Mouse (Mus musculus) gastrocnemius, postnatal 14 days (tissue): ENCODE results near the gene Ssc4d. TPM values are rescaled to one million over a fixed set of nuclear protein-coding genes. Genes with fewer than 3 reads are reported as not detected.

Experiments
- DNase-seq: peaks from one replicate; pipeline ENCODE4 v3.0.0; 2021; ENCODE audit warnings: mixed read lengths
- intact Hi-C: fragments of 180-260 bp; cut with DNase I; formaldehyde crosslinking; loops from one replicate; pipeline ENCODE4 v1.15.1; 2025; ENCODE audit warnings: low total_unique reads
- total RNA-seq, 2 experiments: library from RNA; stranded (reverse); gene quantifications; 2 replicates each; pipeline ENCODE4 v1.2.3; 2021

Ssc4d gene
- total RNA-seq, 2 experiments from 2014 or later = 0.73 to 1.6 TPM

DNA sequence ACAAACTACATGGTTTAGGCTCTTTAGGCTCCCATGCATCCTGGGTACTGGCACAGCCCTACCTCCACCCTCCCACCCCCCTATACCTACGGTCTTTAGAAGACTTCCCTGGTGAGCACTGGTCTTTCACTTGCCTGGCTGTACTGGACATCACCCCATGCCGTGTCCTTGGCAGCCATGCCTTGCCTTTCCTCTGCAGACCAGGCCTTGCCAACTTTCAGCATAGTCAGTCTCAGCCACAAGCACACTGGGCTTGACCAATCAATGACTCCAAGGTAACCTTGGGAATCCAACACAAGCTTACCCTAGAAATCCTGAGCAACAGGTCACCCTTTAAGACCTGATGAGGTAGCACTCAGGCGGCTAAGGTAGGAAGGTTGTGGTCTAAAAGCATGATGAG lies 57.7 kb downstream of the Ssc4d start:
- no peak for DNase-seq
- intact Hi-C loops = no loop called here

DNA sequence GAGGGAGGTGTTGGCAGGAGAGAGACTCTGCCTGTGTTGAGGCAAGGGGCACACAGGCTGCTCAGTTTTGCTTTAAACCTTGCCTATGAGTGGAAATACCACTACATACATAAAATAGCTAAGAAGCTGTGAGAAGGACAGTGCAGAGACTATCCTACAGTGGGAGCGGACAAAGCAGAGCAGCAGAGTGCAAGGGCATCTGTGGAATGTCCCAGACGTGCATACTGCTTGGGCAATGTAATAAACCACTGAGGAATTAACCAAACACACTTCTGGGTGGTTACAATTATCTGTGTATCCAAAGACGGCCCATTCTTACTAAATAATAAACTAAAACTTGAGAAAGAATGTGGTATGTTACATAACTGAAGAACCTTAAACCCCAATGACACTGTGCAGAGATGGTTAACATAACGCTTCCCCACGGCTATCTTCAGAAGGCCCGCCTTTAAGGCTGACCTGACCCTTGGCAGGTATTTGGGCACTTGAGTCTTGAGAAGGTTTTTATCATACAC lies 58.2 kb downstream of the Ssc4d start:
- no peak for DNase-seq
- intact Hi-C loops = no loop called here

DNA sequence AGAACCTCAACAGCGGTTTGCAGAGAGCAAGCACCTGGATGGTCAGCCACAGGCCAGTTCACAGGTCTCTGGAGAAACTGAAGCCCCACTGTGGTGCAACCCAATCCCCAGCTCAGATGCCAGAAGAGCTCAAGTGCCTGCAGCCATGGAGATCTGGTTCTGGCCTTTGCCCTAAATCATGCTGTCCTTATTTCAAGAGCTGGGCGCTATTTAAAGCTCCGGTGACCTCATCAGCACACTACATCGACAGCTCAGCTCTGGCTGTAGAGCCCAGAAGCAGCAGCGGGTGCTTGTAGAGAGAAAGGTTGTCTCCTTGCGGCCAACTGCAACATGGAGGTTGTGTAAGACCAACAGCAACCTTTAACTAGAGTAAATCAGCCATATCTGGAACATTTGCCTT lies 60.2 kb downstream of the Ssc4d start:
- intact Hi-C loops = no loop called here
- DNase-seq = peak; percentile 63

DNA sequence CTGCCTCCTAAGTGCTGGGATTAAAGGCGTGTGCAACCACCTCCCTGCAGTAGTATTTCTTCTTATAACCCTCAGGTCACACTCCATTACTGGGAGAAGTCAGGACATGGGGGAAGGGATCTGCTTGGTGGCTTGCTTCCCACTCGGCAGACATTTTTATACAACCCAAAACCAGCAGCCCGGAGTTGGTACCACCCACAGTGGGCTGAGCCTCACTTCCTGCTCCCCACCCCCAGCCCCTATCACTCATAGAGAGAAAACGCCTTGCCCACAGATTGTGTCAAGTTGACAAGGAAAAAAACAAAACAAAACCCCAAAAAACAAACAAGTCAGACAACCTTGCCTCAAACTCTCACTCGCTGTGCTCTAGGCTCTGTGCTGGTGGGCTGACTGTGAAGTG lies 61.1 kb downstream of the Ssc4d start:
- intact Hi-C loops = no loop called here
- no peak for DNase-seq

DNA sequence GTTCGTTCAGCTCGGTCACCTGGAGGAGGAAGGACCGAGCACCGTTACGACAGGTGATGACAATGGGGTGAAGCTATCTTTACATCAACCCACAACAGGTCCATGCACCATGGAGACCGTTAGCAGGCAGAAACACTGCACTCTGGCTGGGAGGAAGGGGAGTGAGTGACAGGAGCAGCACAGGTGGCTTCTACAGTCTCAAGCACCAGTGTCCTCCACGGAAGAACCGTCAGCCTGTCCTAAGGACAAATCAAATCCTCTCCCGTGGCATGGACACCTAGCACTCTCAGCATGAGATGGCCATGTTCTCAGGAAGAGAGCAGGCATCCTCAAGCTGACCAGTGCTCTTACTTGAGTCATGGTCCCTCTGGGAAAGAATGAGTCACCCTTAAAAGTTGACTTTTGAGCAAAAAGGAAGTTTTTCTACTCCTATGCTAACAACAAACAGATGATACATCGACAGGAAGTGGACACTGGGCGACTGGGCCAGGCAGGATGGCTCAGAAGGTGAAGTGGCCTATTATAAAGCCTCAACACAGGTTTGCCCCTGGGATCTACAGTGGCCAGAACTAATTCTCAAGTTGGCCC lies 62.6 kb downstream of the Ssc4d start:
- intact Hi-C loops = no loop called here
- DNase-seq = no peak

DNA sequence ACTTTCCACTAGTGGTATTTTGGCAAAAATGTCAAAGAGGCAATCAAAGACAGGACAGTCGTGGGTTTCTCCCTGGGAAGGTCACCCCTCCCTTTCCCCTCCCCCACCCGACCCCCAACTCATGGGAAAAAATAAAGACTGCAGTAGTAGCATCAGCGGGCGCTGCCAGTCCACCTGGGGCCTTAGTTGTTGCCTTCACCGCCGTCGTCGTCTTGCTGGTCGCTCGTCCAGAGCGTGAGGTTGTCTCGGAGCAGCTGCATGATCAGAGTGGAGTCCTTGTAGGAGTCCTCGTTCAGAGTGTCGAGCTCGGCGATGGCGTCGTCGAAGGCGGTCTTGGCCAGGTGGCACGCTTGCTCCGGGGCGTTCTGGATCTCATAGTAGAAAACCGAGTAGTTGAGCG lies 63.5 kb downstream of the Ssc4d start:
- DNase-seq = no peak
- intact Hi-C loops = no loop called here

Other genes starting within 250 kb of the Ssc4d start
- gene Tmem120a, start 230.1 kb downstream of the Ssc4d start, total RNA-seq = 1 to 10 TPM; 3.8 to 5.2 TPM
- not detected for gene Styxl1, start 196.1 kb downstream of the Ssc4d start, total RNA-seq
- 1,000 to 10,000 TPM; 1,031 to 1,199 TPM for gene Mdh2, start 196.1 kb downstream of the Ssc4d start, total RNA-seq
- gene Srrm3, start 167.6 kb downstream of the Ssc4d start, total RNA-seq = not detected
- 100 to 1,000 TPM; 257 to 459 TPM for gene Hspb1, start 86.6 kb downstream of the Ssc4d start, total RNA-seq
- 100 to 1,000 TPM; 305 to 325 TPM for gene Ywhag, start 39.9 kb downstream of the Ssc4d start, total RNA-seq
- gene Zp3, start 5.6 kb upstream of the Ssc4d start, total RNA-seq = not detected
- 1 to 10 TPM; 6.7 to 7.5 TPM for gene Dtx2, start 20.3 kb upstream of the Ssc4d start, total RNA-seq
- not detected for gene Upk3b, start 64.0 kb upstream of the Ssc4d start, total RNA-seq
- under 1 TPM in 1 of 2 experiments, not detected in 1; 0.27 TPM for gene Upk3bl, start 80.0 kb upstream of the Ssc4d start, total RNA-seq
- gene Rasa4, start 109.4 kb upstream of the Ssc4d start, total RNA-seq = 10 to 100 TPM; 14.6 to 15.3 TPM
- 10 to 100 TPM; 52.9 to 66.0 TPM for gene Polr2j, start 142.1 kb upstream of the Ssc4d start, total RNA-seq
- gene Lrwd1, start 161.5 kb upstream of the Ssc4d start, total RNA-seq = 1 to 10 TPM; 4.0 to 4.3 TPM
- 1 to 10 TPM; 4.4 to 5.1 TPM for gene Alkbh4, start 161.6 kb upstream of the Ssc4d start, total RNA-seq
- 1 to 10 TPM; 2.7 to 3.2 TPM for gene Orai2, start 196.2 kb upstream of the Ssc4d start, total RNA-seq
- gene Prkrip1, start 224.4 kb upstream of the Ssc4d start, total RNA-seq = 10 to 100 TPM; 24.2 to 25.1 TPM